Mouse (Mus musculus): ENCODE data around the gene Serac1. TPM values are rescaled to one million over a fixed set of nuclear protein-coding genes. Genes with fewer than 3 reads are reported as not detected.
"Not testable (repeated sequence)": the region's sequence is repeated elsewhere in the genome, so short reads cannot be mapped to it uniquely, and the experiment has no call there.

Serac1 gene
- polyA plus RNA-seq, 1 experiment from 2014 or later = 6.2 TPM

DNA sequence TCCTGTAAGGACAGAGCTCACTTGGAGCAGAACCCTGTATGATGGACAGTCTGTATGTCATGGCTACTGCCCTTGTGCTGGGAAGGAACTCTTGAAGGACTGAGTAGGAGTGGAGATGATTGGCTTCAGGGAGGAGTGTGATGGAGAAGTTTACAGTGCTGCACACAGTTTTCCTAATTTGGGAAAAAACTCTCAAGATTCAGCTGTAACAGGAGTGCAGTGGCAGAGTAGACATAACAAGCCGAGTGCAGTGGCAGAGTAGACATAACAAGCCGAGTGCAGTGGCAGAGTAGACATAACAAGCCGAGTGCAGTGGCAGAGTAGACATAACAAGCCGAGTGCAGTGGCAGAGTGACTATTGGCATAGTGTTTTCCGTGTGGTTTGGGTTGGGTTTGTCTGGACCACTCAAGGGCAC lies 58.2 kb downstream of the Serac1 start:
- H3K27me3 ChIP-seq (ENCODE audit: control insufficient read depth, insufficient read depth, low read length); H3K4me3 ChIP-seq (ENCODE audit: low read depth, low read length); H3K27ac ChIP-seq (replicated peaks; ENCODE audit: low read depth, low read length); H3K9me3 ChIP-seq (replicated peaks; ENCODE audit: control insufficient read depth, low read length); H3K36me3 ChIP-seq (replicated peaks; ENCODE audit: control insufficient read depth, insufficient read depth, low read depth, low read length); H3K4me1 ChIP-seq (ENCODE audit: control insufficient read depth, insufficient read depth, low read length); H3K4me2 ChIP-seq (ENCODE audit: low read depth, low read length); H3K9ac ChIP-seq (replicated peaks; ENCODE audit: low read length): not testable (repeated sequence)
- DNase-seq (ENCODE audit: low spot score) (peak; percentile 24), ATAC-seq (replicated peaks; ENCODE audit: insufficient number of reproducible peaks, low FRiP score, low TSS enrichment, low read depth) (peak; percentile 53; the same call in 1 of the 2 replicates)
- WGBS = 59% methylated on average over 5 of the region's 5 CpGs

DNA sequence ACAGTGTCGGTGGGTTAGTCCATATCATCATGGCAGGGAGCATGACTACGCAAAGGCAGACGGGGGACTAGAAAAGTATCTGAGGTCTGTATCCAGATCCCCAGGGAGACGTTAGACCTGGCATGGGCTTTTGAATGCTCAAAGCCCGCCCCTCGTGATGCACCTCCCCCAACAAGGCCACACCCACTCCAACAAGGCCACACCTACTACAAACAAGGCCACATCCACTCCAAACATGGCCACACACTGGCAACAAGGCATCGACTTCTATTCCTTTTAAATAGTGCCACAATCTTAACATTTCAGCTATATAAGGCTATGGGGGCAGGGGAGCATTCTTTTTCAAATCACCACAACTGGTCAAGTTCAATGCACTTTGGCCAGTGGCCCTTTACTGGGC lies 58.9 kb downstream of the Serac1 start:
- no peak overlapping the region for H3K27ac ChIP-seq (replicated peaks; ENCODE audit: low read depth, low read length)
- H3K4me1 ChIP-seq (ENCODE audit: control insufficient read depth, insufficient read depth, low read length) = no peaks in the 10 kb centered on the region; the same call in 1 of the 2 replicates
- DNase-seq (ENCODE audit: low spot score) = peak; percentile 12
- H3K4me3 ChIP-seq (ENCODE audit: low read depth, low read length) = no peak overlapping the region
- WGBS = 57% methylated on average over 7 of the region's 7 CpGs
- H3K4me2 ChIP-seq (ENCODE audit: low read depth, low read length) = no peak overlapping the region
- no peaks in the 10 kb centered on the region for H3K27me3 ChIP-seq (ENCODE audit: control insufficient read depth, insufficient read depth, low read length)
- H3K9me3 ChIP-seq (replicated peaks; ENCODE audit: control insufficient read depth, low read length) = no peaks in the 10 kb centered on the region
- no peak overlapping the region for H3K9ac ChIP-seq (replicated peaks; ENCODE audit: low read length)
- no peaks in the 10 kb centered on the region for H3K36me3 ChIP-seq (replicated peaks; ENCODE audit: control insufficient read depth, insufficient read depth, low read depth, low read length)
- ATAC-seq (replicated peaks; ENCODE audit: insufficient number of reproducible peaks, low FRiP score, low TSS enrichment, low read depth) = no peak

DNA sequence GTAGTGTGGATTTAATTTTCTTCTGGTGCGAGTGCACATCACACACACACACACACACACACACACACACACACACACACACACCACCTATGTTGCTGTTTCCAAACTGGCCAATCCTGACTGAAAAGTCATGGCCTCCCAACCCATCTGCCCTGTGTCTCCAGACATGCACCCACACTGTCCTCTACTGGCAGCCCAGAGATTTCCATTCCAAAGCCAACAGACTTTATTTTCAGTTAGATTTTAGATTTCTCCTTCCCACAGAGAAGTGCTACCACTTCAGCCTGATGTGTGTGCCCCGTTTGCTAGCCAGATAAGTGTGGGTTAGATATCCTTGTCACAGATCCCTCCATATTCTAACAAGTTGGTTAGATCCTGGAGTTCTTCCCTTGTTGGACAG lies 59.8 kb downstream of the Serac1 start:
- no peak for ATAC-seq (replicated peaks; ENCODE audit: insufficient number of reproducible peaks, low FRiP score, low TSS enrichment, low read depth)
- peak; percentile 35 for DNase-seq (ENCODE audit: low spot score)

DNA sequence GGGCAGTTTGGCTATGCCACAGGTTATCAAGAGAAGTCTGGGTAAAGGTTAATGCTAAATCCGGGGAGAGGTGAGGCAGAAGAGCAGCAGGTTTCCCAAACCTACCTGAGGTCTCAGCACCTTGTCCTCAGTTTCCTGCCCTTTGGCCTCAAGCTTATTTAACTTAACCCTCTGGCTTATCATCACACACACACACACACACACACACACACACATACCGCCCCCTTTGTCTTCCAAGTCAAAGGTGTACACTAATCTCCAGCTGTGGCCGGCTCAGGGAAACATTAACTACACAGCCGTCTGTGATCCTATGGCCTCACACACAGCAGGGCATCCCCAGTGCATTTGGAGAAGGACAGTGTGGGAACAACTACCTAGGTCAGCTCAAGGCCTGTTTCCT lies 61.2 kb downstream of the Serac1 start:
- WGBS = 83% methylated on average over 4 of the region's 4 CpGs
- Histone ChIP-seq H3K4me2 (ENCODE audit: low read depth, low read length) (no peak overlapping the region), H3K27ac (replicated peaks; ENCODE audit: low read depth, low read length) (no peak overlapping the region)

More for the DNA sequence above, 59.8 kb downstream of the Serac1 start:
- no peaks in the 10 kb centered on the region for H3K36me3 ChIP-seq (replicated peaks; ENCODE audit: control insufficient read depth, insufficient read depth, low read depth, low read length)
- WGBS = 49% methylated on average over 2 of the region's 2 CpGs
- no peaks in the 10 kb centered on the region for H3K9me3 ChIP-seq (replicated peaks; ENCODE audit: control insufficient read depth, low read length)
- no peaks in the 10 kb centered on the region; the same call in 1 of the 2 replicates for H3K4me1 ChIP-seq (ENCODE audit: control insufficient read depth, insufficient read depth, low read length)
- no peak overlapping the region for H3K9ac ChIP-seq (replicated peaks; ENCODE audit: low read length)
- H3K4me3 ChIP-seq (ENCODE audit: low read depth, low read length) = no peak overlapping the region
- H3K27me3 ChIP-seq (ENCODE audit: control insufficient read depth, insufficient read depth, low read length) = no peaks in the 10 kb centered on the region
- no peak overlapping the region for H3K4me2 ChIP-seq (ENCODE audit: low read depth, low read length)
- no peak overlapping the region for H3K27ac ChIP-seq (replicated peaks; ENCODE audit: low read depth, low read length)

DNA sequence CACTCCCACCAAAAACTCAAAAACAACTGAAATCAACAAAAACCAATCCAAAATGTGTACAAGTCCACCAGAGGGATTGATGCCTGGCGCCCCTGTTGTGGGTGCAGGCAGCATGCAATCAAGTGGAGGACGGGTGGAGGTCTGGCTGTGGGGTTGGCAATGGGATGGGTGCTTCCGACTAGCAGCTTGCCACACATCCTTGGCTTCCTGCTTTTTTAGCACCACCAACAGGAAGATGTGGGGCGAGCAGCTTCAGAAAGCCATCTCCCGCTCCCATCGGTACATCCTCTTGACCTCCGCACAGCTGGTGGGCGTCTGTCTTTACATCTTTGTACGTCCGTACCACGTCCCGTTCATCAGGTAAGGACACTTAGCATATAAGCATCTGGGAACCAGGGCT lies 62.3 kb downstream of the Serac1 start:
- Histone ChIP-seq H3K4me1 (ENCODE audit: control insufficient read depth, insufficient read depth, low read length) (no peaks in the 10 kb centered on the region; the same call in 1 of the 2 replicates), H3K27ac (replicated peaks; ENCODE audit: low read depth, low read length) (no peak overlapping the region), H3K27me3 (ENCODE audit: control insufficient read depth, insufficient read depth, low read length) (no peaks in the 10 kb centered on the region), H3K9ac (replicated peaks; ENCODE audit: low read length) (no peak overlapping the region), H3K9me3 (replicated peaks; ENCODE audit: control insufficient read depth, low read length) (no peaks in the 10 kb centered on the region), H3K4me3 (ENCODE audit: low read depth, low read length) (no peak overlapping the region), H3K4me2 (ENCODE audit: low read depth, low read length) (no peak overlapping the region), H3K36me3 (replicated peaks; ENCODE audit: control insufficient read depth, insufficient read depth, low read depth, low read length) (no peaks in the 10 kb centered on the region)
- WGBS = 47% methylated on average over 12 of the region's 12 CpGs
- ATAC-seq (replicated peaks; ENCODE audit: insufficient number of reproducible peaks, low FRiP score, low TSS enrichment, low read depth) = no peak
- no peak for DNase-seq (ENCODE audit: low spot score)

More for the DNA sequence above, 61.2 kb downstream of the Serac1 start:
- ATAC-seq (replicated peaks; ENCODE audit: insufficient number of reproducible peaks, low FRiP score, low TSS enrichment, low read depth) (no peak), DNase-seq (ENCODE audit: low spot score) (no peak)
- Histone ChIP-seq H3K36me3 (replicated peaks; ENCODE audit: control insufficient read depth, insufficient read depth, low read depth, low read length) (no peaks in the 10 kb centered on the region), H3K4me1 (ENCODE audit: control insufficient read depth, insufficient read depth, low read length) (no peaks in the 10 kb centered on the region; the same call in 1 of the 2 replicates), H3K9ac (replicated peaks; ENCODE audit: low read length) (no peak overlapping the region), H3K27me3 (ENCODE audit: control insufficient read depth, insufficient read depth, low read length) (no peaks in the 10 kb centered on the region), H3K4me3 (ENCODE audit: low read depth, low read length) (no peak overlapping the region), H3K9me3 (replicated peaks; ENCODE audit: control insufficient read depth, low read length) (no peaks in the 10 kb centered on the region)

DNA sequence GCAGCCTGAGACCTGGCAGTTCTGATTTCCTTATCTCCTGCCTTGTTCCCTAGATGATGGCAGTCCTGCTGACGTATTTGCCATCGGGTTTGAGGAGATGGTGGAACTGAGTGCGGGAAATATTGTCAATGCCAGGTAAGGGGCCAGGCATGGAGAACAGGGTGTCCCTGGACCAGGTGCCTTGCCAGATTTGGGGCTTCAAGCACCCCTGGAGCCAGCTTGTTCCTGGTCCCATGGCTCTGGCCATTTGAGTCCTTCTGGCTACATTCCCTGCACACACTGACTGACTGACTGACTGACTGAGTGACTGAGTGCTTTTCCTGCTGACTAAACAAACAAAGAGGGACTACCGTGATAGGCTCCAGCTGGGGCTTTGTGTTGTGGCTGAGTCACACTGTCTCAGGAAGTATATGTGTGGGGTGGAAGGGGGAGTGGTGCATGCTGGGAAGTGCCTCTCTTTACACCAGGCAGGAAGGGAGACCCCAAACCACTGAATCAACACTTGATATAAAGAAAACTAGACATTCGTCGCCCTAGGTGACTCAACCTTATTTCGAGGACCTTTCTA lies 63.2 kb downstream of the Serac1 start:
- ATAC-seq (replicated peaks; ENCODE audit: insufficient number of reproducible peaks, low FRiP score, low TSS enrichment, low read depth) = no peak; the same call in 1 of the 2 replicates
- Histone ChIP-seq H3K36me3 (replicated peaks; ENCODE audit: control insufficient read depth, insufficient read depth, low read depth, low read length) (no peaks in the 10 kb centered on the region), H3K9me3 (replicated peaks; ENCODE audit: control insufficient read depth, low read length) (no peaks in the 10 kb centered on the region), H3K4me2 (ENCODE audit: low read depth, low read length) (no peak overlapping the region), H3K27me3 (ENCODE audit: control insufficient read depth, insufficient read depth, low read length) (no peaks in the 10 kb centered on the region), H3K4me1 (ENCODE audit: control insufficient read depth, insufficient read depth, low read length) (no peaks in the 10 kb centered on the region; the same call in 1 of the 2 replicates), H3K4me3 (ENCODE audit: low read depth, low read length) (no peak overlapping the region), H3K27ac (replicated peaks; ENCODE audit: low read depth, low read length) (no peak overlapping the region), H3K9ac (replicated peaks; ENCODE audit: low read length) (no peak overlapping the region)
- 78% methylated on average over 7 of the region's 7 CpGs for WGBS
- no peak for DNase-seq (ENCODE audit: low spot score)

DNA sequence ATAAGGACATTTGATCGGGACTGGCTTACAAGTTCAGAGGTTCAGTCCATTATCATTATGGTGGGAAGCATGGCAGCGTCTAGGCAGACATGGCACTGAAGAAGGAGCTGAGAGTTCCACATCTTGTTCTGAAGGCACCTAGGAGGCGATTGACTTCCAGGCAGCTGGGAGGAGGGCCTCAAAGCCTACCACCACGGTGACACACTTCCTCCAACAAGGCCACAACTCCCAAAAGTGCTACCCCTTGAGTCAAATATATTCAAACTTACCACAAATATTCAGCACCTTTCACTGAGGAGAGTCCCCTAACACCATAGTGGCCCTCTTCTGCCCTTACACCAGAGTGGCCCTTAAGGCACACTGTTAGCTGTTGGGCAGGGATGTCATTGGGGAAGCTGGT lies 64.6 kb downstream of the Serac1 start:
- no peak overlapping the region for H3K4me2 ChIP-seq (ENCODE audit: low read depth, low read length)
- no peak for DNase-seq (ENCODE audit: low spot score)
- H3K27me3 ChIP-seq (ENCODE audit: control insufficient read depth, insufficient read depth, low read length) = no peaks in the 10 kb centered on the region
- no peak for ATAC-seq (replicated peaks; ENCODE audit: insufficient number of reproducible peaks, low FRiP score, low TSS enrichment, low read depth)
- H3K4me3 ChIP-seq (ENCODE audit: low read depth, low read length) = no peak overlapping the region
- H3K9me3 ChIP-seq (replicated peaks; ENCODE audit: control insufficient read depth, low read length) = no peaks in the 10 kb centered on the region
- H3K9ac ChIP-seq (replicated peaks; ENCODE audit: low read length) = no peak overlapping the region
- WGBS = 90% methylated on average over 4 of the region's 4 CpGs
- H3K27ac ChIP-seq (replicated peaks; ENCODE audit: low read depth, low read length) = no peak overlapping the region
- H3K4me1 ChIP-seq (ENCODE audit: control insufficient read depth, insufficient read depth, low read length) = no peaks in the 10 kb centered on the region; the same call in 1 of the 2 replicates
- no peaks in the 10 kb centered on the region for H3K36me3 ChIP-seq (replicated peaks; ENCODE audit: control insufficient read depth, insufficient read depth, low read depth, low read length)

DNA sequence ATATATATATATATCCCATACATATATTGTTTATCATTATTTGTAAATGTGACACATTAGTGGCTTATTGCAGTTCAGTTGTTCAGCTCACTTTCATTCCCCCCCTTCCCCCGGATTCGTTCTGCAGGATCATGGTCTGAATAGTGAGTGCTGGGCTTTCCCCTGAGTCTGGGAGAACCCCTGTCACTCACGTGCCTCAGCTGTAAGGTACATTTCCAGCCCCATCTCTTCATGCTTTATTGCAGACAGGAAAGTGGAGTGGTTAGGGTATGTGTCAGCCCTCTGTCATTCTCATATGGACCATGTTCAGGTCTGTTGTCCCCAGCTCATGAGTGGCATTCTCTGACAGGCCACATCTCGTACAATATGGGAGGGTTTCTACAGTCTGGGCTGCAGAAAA lies 66.5 kb downstream of the Serac1 start:
- 74% methylated on average over 4 of the region's 4 CpGs for WGBS

More for the DNA sequence above, 66.5 kb downstream of the Serac1 start:
- Histone ChIP-seq H3K9me3 (replicated peaks; ENCODE audit: control insufficient read depth, low read length) (no peaks in the 10 kb centered on the region), H3K4me3 (ENCODE audit: low read depth, low read length) (no peak overlapping the region), H3K27me3 (ENCODE audit: control insufficient read depth, insufficient read depth, low read length) (no peaks in the 10 kb centered on the region), H3K4me2 (ENCODE audit: low read depth, low read length) (no peak overlapping the region), H3K4me1 (ENCODE audit: control insufficient read depth, insufficient read depth, low read length) (no peaks in the 10 kb centered on the region; the same call in 1 of the 2 replicates), H3K36me3 (replicated peaks; ENCODE audit: control insufficient read depth, insufficient read depth, low read depth, low read length) (no peaks in the 10 kb centered on the region), H3K27ac (replicated peaks; ENCODE audit: low read depth, low read length) (no peak overlapping the region), H3K9ac (replicated peaks; ENCODE audit: low read length) (no peak overlapping the region)
- no peak for DNase-seq (ENCODE audit: low spot score)
- no peak for ATAC-seq (replicated peaks; ENCODE audit: insufficient number of reproducible peaks, low FRiP score, low TSS enrichment, low read depth)

Data from embryonic facial prominence, embryonic 11.5 days (tissue).